Mouse (Mus musculus) cerebellum, adult (tissue): ENCODE results near the gene Gm8229.
"Not testable (repeated sequence)": the region's sequence is repeated elsewhere in the genome, so short reads cannot be mapped to it uniquely, and the experiment has no call there.

Source experiments
- ATAC-seq: cut with Nextera tagmentation; 2 replicates; pipeline ENCODE4 v1.9.2; 2017; ENCODE audit warnings: mild to moderate bottlenecking, moderate library complexity, mixed read lengths; ENCODE audit not compliant: insufficient number of reproducible peaks, low FRiP score, low TSS enrichment

Gene Gm8229

GRCm38 (mm10) chr14:44365057-44365456 lies at the start of gene Gm8229:
Gene Gm8229 (plus strand): TSS chr14:44365357.
- not testable (repeated sequence) for ATAC-seq

- ATAC-seq = not testable (repeated sequence)
Observed at GRCm38 (mm10) chr14:44338484-44338883, 26.7 kb upstream of the Gm8229 start, which contains the start of gene Gm5930. Gene Gm5930 (minus strand): TSS chr14:44338584.

- not testable (repeated sequence) for ATAC-seq
Observed at GRCm38 (mm10) chr14:44361416-44361815, 3.7 kb upstream of the Gm8229 start.

GRCm38 (mm10) chr14:44362301-44362700 lies 2.9 kb upstream of the Gm8229 start:
- ATAC-seq = not testable (repeated sequence)

DNA sequence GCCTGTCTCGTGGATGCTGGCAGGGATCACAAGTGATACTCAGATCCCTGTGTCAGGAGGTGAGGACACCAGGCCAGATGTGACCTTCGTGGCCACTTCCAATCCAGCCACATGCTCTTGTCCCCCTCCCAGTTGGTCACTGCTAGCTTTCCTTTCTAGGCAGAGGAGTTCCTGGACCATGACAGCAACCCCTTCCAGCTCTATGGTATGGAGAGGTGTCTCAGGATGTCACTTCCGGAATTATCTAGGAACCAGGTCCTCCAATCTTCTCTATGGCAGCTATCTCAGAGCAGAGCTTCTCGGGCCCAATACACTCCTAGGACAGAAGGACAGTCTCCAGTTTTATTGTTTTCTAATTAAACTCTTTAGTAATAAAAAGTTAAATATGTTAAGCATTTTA lies 19.1 kb downstream of the Gm8229 start:
- ATAC-seq = not testable (repeated sequence)

- ATAC-seq = not testable (repeated sequence)
Observed at GRCm38 (mm10) chr14:44410588-44410987, 45.4 kb downstream of the Gm8229 start, which contains the start of gene Gm3371. Gene Gm3371 (minus strand): TSS chr14:44410688.
